Mouse (Mus musculus): Measurements from ENCODE around the gene Slc1a4.

The Slc1a4 gene

DNA sequence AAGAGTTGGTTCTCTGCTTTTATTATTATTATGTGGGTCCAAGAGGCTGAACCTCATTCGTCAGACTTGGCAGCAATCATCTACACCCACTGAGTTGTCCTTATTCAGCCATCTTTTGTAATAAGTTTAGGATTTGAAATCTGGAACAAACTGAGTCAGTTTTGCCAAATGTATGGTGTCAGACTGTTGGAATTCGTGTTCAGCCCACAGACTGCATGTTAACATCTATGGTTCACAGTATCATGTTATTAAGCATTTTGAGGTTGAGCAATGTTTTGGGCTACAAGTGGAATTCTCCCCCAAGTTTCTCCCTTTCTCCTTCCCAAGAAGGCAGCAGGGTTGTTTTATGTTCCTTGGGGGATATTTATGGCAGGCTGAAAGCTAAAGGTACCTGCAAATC is 79.4 kb downstream of the Slc1a4 start:
- DNase-seq (ENCODE audit: low spot score in 2 of 2) = no peak

Measured in urinary bladder, adult 18-20 months (tissue).